Mouse (Mus musculus): Measurements from ENCODE around the gene Atp6v1f.

DNA sequence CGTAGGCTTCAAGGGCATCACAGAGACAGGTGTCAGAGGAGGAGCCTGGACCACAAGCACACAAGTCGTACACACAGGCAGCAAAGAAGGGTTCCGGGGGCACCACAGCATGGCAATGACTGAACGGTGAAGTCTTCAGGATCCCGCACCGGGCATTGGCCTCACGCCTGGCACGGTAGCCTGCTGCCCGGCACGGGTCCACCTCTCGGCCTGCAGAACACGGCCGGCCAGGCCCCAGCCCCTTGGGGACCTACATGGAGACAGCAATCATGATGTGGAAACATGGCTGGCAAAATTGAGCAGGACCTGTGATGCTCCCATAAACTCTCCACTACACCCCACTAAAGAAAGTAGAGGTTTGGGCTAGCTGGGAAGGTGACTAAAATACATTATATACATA, 15.2 kb downstream of the Atp6v1f start:
- TF ChIP-seq POLR2A (IDR thresholded peaks at IDR 0.05; ENCODE audit: low read depth, low read length) (no peak), CTCF (conservative IDR thresholded peaks at IDR 0.05; ENCODE audit: insufficient read depth, insufficient read length, low read depth, low read length) (no peak)

Data from kidney, adult 2 months (tissue).